Mouse (Mus musculus) neural tube, embryonic 14.5 days (tissue): ENCODE measurements around the gene Zfp593. TPM values are rescaled to one million over a fixed set of nuclear protein-coding genes. Genes with fewer than 3 reads are reported as not detected.

ENCODE experiments used
- ATAC-seq: fragments of 200-750 bp; cut with Nextera tagmentation; 2 replicates; pipeline ENCODE4 v1.8.0; 2017; ENCODE audit warnings: low read depth, mild to moderate bottlenecking, moderate TSS enrichment, moderate library complexity
- H3K27ac ChIP-seq: fragments of 300-500 bp; sonication (generic); 2 replicates; pipeline ENCODE4 v1.5.1; 2014; ENCODE audit warnings: low read depth, mild to moderate bottlenecking, control low read depth, low read length, moderate library complexity, mixed read lengths
- H3K27me3 ChIP-seq: fragments of 300-500 bp; sonication (generic); 2 replicates; pipeline ENCODE4 v1.6.1; 2014; ENCODE audit warnings: low read length; ENCODE audit not compliant: control insufficient read depth, insufficient read depth
- H3K36me3 ChIP-seq: fragments of 300-500 bp; sonication (generic); 2 replicates; pipeline ENCODE4 v1.6.1; 2014; ENCODE audit warnings: low read length, mixed read lengths; ENCODE audit not compliant: control insufficient read depth, insufficient read depth
- H3K4me1 ChIP-seq: fragments of 300-500 bp; sonication (generic); 2 replicates; pipeline ENCODE4 v1.6.1; 2014; ENCODE audit warnings: low read length; ENCODE audit not compliant: control insufficient read depth, insufficient read depth
- H3K4me2 ChIP-seq: fragments of 300-500 bp; sonication (generic); 2 replicates; pipeline ENCODE4 v1.6.1; 2014; ENCODE audit warnings: mild to moderate bottlenecking, low read depth, low read length, control low read depth
- H3K4me3 ChIP-seq: fragments of 300-500 bp; sonication (generic); 2 replicates; pipeline ENCODE4 v1.5.1; 2014; ENCODE audit warnings: low read depth, low read length, control low read depth, mixed read lengths
- H3K9ac ChIP-seq: fragments of 300-500 bp; sonication (generic); replicated peaks from 2 replicates; pipeline ENCODE4 v1.6.1; 2014; ENCODE audit warnings: low read depth, mild to moderate bottlenecking, control low read depth, low read length, mixed read lengths
- H3K9me3 ChIP-seq: fragments of 300-500 bp; sonication (generic); 2 replicates; pipeline ENCODE4 v1.6.1; 2016; ENCODE audit warnings: low read length; ENCODE audit not compliant: control insufficient read depth
- WGBS: fragments of 180-500 bp; shearing (Covaris S2); extraction: QIAGEN DNeasy Blood & Tissue Kit; methylation state at CpG from one replicate; pipeline ENCODE4 v1.1.7; 2014; 5-methylcytosine and 5-hydroxymethylcytosine counted together
- polyA plus RNA-seq: library from polyadenylated mRNA; unstranded; fragments of >200 nt; fragmentation: Nextera tagmentation; extraction: Ambion mirVana; gene quantifications from 2 replicates; pipeline ENCODE4 v1.2.1, GENCODE M21; 2014

Zfp593 gene
- polyA plus RNA-seq = 12.4 and 15.6 TPM in 2 replicates

DNA sequence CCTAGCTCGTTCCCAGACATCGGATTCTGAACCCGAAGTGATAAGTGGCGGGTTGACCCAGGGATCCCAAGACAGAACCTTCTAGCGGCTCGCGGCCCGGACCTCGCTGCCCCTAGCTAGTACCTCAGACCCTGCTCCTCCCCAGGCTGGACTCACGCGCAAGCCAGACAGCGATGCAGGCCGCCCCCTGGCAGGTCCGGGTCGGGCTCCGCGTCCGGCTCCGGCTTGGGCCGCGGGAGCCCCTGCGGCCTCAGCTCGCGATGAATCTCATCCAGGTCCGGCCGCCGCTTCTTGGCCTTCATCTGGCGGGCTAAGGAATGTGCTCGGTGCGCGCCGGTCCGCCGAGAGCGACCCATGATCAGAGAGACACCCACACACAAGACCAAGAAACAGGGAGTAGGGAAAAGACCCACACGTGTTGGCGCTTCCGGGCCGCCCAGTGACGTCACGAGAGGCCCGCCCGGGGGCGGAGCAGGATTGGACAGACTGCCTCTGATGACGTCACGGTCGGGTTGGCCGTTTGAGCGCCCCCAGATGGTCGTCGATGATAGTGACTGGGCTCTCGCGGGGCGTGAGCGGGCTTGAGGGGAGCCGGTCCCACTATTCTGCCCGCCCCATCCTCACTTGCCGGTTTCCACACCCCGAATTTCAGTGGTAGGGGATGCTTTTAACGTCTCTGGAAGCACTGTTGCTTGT lies at the start of gene Zfp593:
Gene Zfp593, minus strand, starts transcription at position 445 of the 696 bp plus-strand sequence.
- no peak within 1 kb of the TSS for H3K27ac ChIP-seq
- no peaks in the 10 kb centered on the region for H3K36me3 ChIP-seq
- peak; percentile 80 for ATAC-seq
- H3K4me2 ChIP-seq = peak within 1 kb of the TSS; percentile 97
- H3K9ac ChIP-seq = peak within 1 kb of the TSS; percentile 75
- H3K4me3 ChIP-seq = peak within 1 kb of the TSS; percentile 78
- H3K4me1 ChIP-seq = peaks cover 10% of the 10 kb centered on the region
- no peaks in the 10 kb centered on the region for H3K9me3 ChIP-seq
- under 1% methylated on average over 60 of the region's 60 CpGs for WGBS
- peaks cover 3% of the 10 kb centered on the region; the same call in 1 of the 2 replicates for H3K27me3 ChIP-seq

DNA sequence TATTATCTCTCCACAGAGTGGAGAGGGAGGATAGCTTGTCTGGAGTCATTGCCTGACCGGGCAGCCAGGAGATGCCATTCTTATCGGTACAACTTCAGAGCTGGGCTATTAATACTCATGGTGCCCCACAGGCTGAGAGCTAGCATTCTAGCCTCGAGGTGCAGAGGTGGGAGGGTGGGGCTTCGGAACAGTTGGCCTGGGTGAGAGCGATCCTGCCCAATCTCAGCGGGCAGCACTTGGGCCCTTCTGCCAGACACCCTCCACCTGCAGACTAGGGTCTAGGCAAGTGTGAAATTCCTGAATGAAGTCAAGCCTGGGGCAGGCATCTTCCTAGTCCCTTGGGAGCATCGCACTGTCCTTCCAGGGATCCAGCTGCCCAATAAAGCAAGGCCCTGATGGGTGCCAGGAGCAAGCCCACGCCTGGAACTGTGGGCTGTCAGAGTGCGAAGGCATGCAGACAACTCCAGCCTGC lies 48.3 kb upstream of the Zfp593 start:
- Histone ChIP-seq H3K27me3 (no peaks in the 10 kb centered on the region), H3K4me2 (no peak overlapping the region), H3K4me3 (no peak overlapping the region), H3K9ac (no peak overlapping the region), H3K4me1 (peaks cover 3% of the 10 kb centered on the region; the same call in 1 of the 2 replicates), H3K36me3 (no peaks in the 10 kb centered on the region), H3K9me3 (no peaks in the 10 kb centered on the region), H3K27ac (no peak overlapping the region)
- WGBS = 66% methylated on average over 9 of the region's 9 CpGs
- no peak for ATAC-seq

- Histone ChIP-seq H3K4me3 (no peak overlapping the region), H3K9ac (no peak overlapping the region), H3K4me2 (no peak overlapping the region), H3K27ac (no peak overlapping the region), H3K4me1 (peaks cover 7% of the 10 kb centered on the region), H3K36me3 (no peaks in the 10 kb centered on the region), H3K9me3 (no peaks in the 10 kb centered on the region), H3K27me3 (no peaks in the 10 kb centered on the region)
- 74% methylated on average over 18 of the region's 18 CpGs for WGBS
- no peak for ATAC-seq
Observed at GRCm38 (mm10) chr4:134293061-134293691, 47.8 kb upstream of the Zfp593 start.

DNA sequence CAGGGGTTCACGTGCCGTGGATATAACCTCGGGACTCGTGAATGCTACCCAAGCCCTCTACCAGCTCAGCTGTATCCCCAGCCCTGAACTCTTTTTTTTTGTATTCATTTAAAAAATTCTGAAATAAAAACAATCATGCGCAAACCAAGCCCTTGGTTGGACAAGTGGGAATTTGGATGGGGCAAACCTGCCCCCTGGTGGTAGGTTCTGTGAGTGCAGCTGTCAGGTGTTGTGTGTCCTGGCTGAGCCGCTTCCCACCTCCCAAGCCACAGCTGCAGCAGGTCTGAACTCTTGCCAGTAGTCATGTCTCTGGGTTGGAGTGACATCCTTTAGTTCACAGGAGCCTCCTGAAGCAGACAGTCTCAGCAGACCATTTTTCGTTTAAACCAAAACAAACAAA lies 46.7 kb upstream of the Zfp593 start:
- WGBS = 24% methylated on average over 7 of the region's 7 CpGs

GRCm38 (mm10) chr4:134288397-134289256 lies 43.2 kb upstream of the Zfp593 start:
- Histone ChIP-seq H3K4me1 (peaks cover 19% of the 10 kb centered on the region), H3K27ac (peak overlapping the region; percentile 100), H3K27me3 (no peaks in the 10 kb centered on the region), H3K9ac (peak overlapping the region; percentile 97), H3K4me3 (peak overlapping the region; percentile 99), H3K36me3 (0 out of 2 replicates have a peak, but pooled peaks cover 5% of the 10 kb centered on the region), H3K9me3 (no peaks in the 10 kb centered on the region), H3K4me2 (peak overlapping the region; percentile 92)
- ATAC-seq = no peak
- 26% methylated on average over 11 of the region's 11 CpGs for WGBS

More for the DNA sequence above, 46.7 kb upstream of the Zfp593 start:
- H3K36me3 ChIP-seq = no peaks in the 10 kb centered on the region
- ATAC-seq = no peak
- H3K27me3 ChIP-seq = no peaks in the 10 kb centered on the region
- H3K4me2 ChIP-seq = no peak overlapping the region
- no peaks in the 10 kb centered on the region for H3K9me3 ChIP-seq
- H3K27ac ChIP-seq = no peak overlapping the region
- H3K4me3 ChIP-seq = no peak overlapping the region
- peaks cover 9% of the 10 kb centered on the region for H3K4me1 ChIP-seq
- no peak overlapping the region for H3K9ac ChIP-seq

- H3K27me3 ChIP-seq = no peaks in the 10 kb centered on the region
- peak within 1 kb of the TSS; percentile 97 for H3K9ac ChIP-seq
- ATAC-seq = peak; percentile 83
- peaks cover 19% of the 10 kb centered on the region for H3K4me1 ChIP-seq
- peak within 1 kb of the TSS; percentile 92 for H3K4me2 ChIP-seq
- peaks cover 15% of the 10 kb centered on the region for H3K36me3 ChIP-seq
- H3K9me3 ChIP-seq = no peaks in the 10 kb centered on the region
- peak within 1 kb of the TSS; percentile 100 for H3K27ac ChIP-seq
- H3K4me3 ChIP-seq = peak within 1 kb of the TSS; percentile 99
- under 1% methylated on average over 42 of the region's 43 CpGs for WGBS
Observed at GRCm38 (mm10) chr4:134287575-134288025, 42.2 kb upstream of the Zfp593 start, which contains the start of gene Pdik1l. Pdik1l (minus strand) TSS chr4:134287895.

DNA sequence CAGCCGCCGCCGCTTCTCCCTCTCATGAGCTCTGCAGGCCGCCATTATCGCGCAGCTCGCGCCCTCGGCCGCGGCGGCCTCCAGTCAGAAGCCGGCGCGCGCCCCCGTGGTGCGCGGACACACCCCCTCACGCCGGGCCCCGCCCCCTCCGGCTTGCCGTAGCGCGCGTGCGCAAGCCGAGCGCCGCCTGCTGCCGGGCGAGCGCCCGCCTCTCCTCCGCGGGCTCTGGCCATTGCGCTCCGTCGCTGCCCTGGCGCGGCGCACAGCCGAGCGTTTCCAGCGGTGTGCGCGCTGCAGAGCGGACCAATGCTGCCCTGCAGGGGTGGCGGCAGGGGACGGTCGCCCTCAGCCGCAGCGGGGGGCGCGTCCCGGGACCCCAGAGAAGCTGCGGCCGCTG lies 41.8 kb upstream of the Zfp593 start:
- H3K4me2 ChIP-seq = peak overlapping the region; percentile 92
- ATAC-seq = peak; percentile 96
- H3K9ac ChIP-seq = peak overlapping the region; percentile 97
- WGBS = under 1% methylated on average over 27 of the region's 59 CpGs
- peaks cover 19% of the 10 kb centered on the region for H3K36me3 ChIP-seq
- H3K4me1 ChIP-seq = peaks cover 19% of the 10 kb centered on the region
- H3K27me3 ChIP-seq = no peaks in the 10 kb centered on the region
- H3K27ac ChIP-seq = peak overlapping the region; percentile 100
- H3K9me3 ChIP-seq = no peaks in the 10 kb centered on the region
- H3K4me3 ChIP-seq = peak overlapping the region; percentile 99

GRCm38 (mm10) chr4:134286226-134287167 lies 41.1 kb upstream of the Zfp593 start:
- ATAC-seq = no peak
- Histone ChIP-seq H3K4me2 (peak overlapping the region; percentile 92), H3K27ac (peak overlapping the region; percentile 100), H3K4me3 (peak overlapping the region; percentile 99), H3K4me1 (peaks cover 19% of the 10 kb centered on the region), H3K27me3 (no peaks in the 10 kb centered on the region), H3K9me3 (no peaks in the 10 kb centered on the region), H3K36me3 (peaks cover 19% of the 10 kb centered on the region), H3K9ac (peak overlapping the region; percentile 96)
- WGBS = 3% methylated on average over 52 of the region's 59 CpGs
